Mouse (Mus musculus) layer of hippocampus, adult 9-11 months (tissue): Measurements from ENCODE around the gene Gm49380.
"Not testable (repeated sequence)": the region's sequence is repeated elsewhere in the genome, so short reads cannot be mapped to it uniquely, and the experiment has no call there.

Experiments
- DNase-seq: peaks from one replicate; pipeline ENCODE4 v3.0.0; 2022

Gene Gm49380

DNA sequence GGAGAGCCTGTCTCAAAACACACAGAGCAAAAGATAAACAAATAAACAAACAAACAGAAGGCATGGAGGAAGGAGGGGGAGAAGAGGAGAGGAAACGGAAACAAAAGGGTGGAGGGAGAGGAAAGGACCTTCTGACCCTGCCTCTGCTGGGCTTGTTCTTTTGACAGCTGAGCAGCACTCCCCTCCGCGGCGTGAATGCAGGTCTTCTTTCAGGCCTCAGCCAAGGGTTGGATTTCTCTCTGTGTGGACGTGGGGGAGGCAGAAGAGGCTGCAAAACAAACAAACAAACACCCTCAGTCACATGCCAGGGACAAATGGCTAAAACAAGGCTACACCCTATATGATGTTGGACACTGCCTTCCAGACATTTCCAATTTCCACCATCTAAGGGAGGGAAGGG is 11.7 kb upstream of the Gm49380 start:
- DNase-seq: no peak

DNA sequence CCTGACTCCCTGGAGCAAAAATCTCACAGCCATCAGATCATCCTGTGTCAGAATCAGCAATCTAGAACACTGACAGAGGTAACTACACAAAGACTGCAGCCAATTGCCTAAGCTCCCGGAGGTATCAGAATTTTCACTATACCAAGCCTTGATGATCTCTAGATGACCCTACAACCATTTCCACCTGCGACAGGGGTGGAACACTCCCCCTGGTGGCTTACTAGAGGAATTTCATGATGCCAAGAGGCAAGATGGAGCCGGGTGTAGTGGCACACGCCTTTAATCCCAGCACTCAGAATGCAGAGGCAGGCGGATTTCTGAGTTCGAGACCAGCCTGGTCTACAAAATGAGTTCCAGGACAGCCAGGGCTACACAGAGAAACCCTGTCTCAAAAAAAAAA is 11.0 kb upstream of the Gm49380 start:
- DNase-seq: no peak

DNA sequence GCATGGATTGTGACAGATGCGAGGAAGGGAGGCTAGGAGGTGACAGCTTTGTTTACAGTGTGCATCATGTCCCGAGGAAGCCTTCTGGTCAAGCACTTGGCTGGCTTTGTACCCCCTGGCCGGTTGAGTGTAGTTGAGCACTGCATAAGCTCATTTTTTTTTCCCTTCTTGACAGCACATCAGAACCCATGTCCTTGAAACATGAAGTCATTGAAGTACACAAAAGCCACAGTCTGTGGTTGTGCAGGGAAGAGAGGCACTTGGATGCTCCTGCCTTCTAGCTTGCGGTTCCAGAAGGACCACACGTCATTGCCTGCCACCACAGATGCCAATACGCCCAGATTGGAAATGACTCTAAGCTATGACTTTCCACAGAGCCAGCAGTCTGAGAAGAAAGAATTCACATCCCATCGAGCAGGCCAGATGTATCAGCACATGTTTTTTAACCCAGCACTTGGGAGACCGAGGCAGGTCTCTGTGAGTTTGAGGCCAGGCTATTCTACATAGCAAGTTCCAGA is 6.7 kb upstream of the Gm49380 start:
- DNase-seq: no peak

DNA sequence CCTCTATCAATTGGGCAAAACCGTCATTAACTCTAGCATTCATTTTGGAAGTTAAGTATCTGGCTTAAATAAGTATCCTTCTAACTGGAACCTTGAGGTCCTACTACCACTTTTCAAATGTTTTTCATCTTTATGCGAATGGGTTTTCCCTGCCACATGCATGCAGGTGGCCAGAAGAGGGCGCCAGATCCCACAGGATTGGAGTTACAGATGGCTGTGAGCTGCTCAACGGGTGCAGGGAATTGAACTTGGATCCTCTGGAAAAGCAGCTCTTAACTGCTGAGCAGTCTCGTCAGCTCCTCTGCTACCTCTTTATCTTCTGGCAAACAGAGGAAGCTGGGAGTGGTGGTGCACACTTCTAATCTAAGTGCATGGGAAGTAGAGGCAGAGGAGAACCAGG is 5.7 kb upstream of the Gm49380 start:
- no peak for DNase-seq

DNA sequence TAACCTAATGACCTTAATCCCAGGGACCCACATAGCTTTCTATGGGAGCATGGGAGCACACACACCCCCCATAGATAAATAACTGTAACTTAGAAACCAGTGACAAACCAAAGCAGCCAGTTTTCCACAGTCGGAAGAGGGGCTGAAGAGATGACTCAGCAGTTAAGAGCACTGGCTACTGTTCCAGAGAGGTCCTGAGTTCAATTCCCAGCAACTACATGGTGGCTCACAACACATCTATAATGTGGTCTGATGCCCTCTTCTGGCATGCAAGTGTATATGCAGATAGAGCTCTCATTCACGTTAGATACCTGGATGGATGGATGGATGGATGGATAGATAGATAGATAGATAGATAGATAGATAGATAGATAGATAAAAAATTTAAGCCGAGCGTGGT is 2.9 kb upstream of the Gm49380 start:
- DNase-seq: no peak

DNA sequence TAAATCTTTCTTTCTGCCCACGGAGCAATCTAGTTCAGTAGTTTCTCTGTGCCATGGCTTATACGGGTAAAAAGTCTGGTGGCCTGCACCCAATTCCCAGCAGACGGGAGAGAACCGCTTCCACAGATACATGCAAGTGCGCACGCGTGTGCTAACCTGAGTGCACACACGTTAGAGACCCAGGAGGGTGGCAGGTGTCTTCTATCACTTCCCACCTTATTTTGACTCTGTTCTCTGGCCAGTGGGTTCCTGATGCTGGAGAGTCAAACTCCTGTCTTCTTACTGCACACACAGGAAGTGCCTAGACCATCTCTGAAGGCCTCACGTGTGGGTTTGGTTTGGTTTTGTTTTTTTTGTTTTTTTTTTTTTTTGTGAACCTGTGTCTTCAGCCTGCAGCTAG is 2.3 kb upstream of the Gm49380 start:
- DNase-seq: no peak

DNA sequence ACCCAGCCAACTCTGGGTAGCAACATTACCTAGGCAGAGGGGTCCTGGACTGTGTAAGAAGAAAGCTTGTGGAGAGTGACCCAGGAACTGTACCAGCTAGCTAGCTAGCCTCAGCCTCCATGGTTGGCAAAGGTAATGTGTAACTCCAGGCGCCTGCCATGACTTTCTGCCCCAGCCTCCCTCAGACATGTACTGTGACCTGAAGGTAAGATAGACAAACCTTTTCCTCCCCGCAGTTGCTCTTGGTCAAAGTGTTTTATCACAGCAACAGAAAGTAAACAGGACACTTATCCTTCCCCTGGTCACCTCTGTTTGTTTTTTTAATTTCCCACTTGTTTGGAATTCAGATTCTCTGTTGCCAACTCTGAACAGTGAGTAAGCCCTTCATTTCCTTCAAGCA is 1.2 kb upstream of the Gm49380 start:
- DNase-seq: no peak

DNA sequence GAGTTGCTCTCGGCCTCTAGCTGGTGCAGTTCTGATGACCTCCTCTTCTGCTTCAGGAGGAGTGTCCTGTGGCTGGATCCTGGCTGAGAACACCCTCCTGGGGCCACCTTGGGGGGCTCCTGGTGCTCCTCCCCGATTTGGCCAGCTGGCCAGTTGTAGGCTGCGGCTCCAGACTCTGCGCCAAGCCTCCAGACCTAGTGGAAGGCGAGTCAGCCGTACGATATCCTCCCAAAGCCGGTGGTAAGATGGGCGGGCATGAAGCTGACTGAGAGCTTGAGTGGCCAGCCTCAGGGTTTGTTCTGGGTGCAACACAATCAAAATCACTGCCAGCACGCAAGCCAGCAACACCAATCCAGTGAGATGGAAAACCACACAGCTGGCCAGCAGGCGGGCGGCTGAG is 1.4 kb downstream of the Gm49380 start:
- DNase-seq: not testable (repeated sequence)

DNA sequence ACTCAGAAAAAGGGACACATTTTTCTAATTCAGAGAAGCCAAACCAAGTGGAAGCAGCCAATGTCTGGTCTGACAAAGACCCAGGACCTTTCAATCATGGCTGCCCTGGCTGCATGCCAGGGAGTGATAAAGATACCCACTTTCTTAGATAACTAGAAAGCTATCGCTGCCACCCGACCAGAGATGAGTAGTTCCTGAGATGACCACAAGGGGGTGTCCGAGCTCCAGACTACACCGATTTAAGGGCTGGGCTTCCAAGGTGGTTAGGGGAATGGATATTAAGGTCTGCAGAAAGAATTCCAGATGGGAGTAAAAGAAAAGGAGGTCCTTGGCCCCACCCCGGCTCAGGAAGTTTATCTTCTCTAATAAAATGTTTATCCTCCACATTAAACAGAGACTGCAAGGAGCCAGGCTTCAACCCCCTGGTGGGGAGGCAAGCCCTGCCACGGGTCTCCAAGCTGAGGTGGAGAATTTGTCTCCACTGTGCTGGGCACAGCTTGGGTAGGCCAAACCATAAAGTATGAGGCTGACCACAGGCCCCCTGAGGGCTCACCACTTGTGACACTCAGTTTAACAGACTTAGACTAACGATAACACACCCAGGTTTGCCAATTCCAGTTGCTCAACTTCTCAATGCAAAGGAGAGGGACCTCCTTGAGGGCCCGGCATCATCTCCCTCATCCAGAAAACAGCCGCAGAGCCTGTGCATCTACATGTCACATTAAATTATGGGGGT is 3.8 kb downstream of the Gm49380 start:
- DNase-seq: peak; percentile 67

DNA sequence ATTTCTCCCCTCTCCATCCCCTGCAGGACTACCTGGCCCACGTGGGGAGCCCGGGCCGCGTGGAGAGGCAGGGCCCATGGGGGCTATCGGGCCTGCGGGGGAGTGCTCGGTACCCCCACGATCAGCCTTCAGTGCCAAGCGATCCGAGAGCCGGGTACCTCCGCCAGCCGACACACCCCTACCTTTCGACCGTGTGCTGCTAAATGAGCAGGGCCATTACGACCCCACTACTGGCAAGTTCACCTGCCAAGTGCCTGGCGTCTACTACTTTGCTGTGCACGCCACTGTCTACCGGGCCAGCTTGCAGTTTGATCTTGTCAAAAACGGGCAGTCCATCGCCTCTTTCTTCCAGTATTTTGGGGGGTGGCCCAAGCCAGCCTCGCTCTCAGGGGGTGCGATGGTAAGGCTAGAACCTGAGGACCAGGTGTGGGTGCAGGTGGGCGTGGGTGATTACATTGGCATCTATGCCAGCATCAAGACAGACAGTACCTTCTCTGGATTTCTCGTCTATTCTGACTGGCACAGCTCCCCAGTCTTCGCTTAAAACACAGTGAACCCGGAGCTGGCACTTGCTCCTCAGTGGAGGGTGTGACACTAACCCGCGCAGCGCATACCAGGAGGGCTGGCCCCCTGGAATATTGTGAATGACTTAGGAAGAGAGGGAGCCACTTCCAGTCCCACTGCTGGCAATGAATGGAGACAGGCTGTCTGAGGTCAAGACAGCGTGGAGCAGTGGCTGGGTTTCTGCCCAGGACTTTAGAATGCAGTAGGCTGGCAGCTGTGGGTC is 4.8 kb downstream of the Gm49380 start:
- no peak for DNase-seq

DNA sequence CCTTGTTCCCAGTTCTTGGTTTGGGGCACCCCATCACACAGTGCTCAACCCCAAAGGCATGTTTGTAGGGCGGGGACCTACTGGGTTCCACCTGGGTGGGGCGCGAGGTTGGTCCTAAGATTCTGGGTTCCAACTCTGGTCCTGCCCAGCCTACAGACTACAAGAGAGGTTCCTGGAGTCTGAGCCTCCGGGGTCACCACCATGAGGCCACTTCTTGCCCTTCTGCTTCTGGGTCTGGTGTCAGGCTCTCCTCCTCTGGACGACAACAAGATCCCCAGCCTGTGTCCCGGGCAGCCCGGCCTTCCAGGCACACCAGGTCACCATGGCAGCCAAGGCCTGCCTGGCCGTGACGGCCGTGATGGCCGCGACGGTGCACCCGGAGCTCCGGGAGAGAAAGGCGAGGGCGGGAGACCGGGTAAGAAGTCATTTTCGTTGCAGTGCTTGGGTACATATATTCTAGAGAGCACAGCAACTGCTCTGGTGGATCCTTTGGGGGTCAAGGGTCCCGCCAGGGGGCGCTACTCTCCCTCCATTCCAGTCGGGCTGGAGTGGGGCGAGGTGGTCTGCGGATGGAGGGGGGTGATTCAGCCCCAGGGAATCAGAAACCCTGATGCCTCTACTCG is 5.6 kb downstream of the Gm49380 start:
- DNase-seq: no peak

DNA sequence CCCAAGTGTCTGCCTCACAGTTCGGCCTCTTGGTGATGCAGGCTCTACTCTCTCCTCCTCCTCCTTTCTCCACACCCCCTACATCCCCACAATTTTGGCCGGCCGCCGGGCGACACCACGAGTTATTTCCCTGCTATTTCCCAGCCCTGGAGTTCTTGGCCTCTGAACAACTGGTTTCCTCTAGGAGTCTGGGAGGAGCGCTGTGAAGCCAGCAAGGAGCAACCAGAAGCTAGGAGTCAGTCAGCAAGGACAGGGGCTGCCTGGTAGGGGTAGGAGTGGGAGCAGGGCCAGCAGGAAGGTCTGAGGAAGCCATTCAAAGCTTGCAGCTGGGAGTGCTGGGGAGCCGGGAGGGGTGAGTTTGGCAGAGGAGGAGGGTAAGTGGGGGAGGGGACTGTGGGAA is 6.2 kb downstream of the Gm49380 start, which contains the start of gene C1qtnf5:
Gene C1qtnf5, plus strand, starts transcription at position 136 of the 400 bp plus-strand sequence.
- peak; percentile 82 for DNase-seq

DNA sequence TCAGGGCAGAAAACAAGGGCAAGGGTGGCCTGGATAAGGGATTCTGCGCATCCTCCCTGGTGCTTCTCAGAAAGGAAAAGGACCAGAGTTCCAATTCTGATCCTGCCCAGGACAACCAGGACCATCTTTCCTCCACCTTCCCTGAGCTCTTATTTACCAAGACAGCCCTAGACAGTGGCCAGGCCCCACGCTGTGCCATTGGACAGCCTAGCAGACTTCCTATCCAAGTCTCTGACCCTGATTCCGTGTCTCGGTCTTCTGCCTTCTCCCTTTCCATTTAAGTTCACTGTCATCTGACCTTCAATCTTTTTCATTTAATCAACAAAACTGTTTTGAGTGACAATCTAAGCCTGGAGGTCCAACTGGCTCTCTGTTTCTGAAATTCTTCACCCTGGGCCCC is 6.7 kb downstream of the Gm49380 start:
- DNase-seq: no peak

DNA sequence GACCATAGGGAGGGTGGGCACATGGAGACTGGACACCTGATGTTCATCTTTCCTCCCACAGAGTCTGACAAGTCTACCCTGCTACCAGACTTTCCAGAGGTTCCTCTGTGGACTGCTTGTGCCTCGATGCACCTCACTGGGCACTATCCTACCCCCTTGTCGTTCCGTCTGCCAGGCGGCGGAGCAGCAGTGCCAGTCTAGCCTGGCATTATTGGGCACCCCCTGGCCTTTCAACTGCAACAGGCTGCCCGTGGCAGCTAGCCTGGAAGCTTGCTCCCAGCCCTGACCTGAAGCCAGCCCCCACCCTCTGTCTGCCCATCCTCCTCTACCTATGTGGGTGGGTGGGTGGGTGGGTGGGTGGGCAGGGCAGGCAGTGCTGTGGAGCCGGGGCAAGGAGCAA is 7.1 kb downstream of the Gm49380 start:
- DNase-seq: no peak

DNA sequence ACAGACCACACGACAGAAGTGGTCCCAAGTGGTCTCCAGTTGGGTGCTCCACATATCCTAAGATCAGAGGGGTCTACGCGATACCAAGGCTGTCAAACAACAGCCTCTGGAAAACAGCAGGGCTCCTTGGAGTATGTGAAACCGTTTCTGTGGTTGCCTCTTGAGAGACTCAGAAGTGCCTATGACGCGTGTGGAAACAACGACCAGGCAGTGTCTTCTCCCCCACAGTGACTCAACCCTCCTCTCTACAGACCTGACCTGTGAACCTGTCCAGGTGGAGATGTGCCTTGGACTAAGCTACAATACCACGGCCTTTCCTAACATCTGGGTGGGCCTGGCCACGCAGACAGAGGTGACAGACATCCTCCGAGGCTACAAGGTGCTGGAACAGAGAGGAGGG is 7.5 kb downstream of the Gm49380 start:
- DNase-seq: no peak

DNA sequence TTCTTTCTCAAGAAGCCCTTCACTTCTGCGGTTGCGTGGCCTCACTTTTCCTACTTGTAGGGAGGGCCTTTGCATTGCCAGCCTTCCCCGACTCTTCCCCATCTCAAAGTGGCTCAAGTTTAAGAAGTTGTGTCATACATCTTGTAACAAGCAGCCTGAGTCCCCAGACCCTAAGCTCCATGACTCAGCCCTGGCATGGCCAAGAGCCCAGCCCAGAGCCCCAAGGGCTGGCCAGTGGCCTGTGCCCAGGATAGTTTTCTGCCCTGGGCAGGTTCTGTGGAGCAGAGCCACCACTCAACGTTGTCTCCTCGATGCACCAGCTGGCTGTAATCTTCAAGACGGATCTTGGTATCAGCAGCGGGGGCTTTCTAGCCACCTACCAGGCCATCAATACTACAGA is 8.4 kb downstream of the Gm49380 start:
- no peak for DNase-seq

DNA sequence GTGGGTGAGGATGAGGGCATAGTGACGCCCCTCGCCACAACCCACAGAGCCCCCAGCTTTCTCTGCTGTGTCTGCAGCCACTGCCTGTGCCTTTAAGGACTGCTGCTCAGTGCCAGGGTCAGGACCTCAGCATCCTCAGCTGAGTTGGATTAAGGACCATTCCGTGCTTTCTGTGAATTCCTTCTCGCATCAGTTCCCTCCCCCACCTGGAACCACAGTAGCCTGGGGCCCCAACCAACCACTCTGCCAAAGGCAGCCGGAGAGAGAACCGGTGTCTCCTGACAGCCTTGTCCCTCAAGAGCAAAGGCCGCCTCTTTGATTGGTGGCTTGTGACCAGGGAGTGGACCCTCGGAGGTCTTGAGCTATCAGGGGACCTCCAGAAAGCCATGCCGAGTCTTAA is 11.8 kb downstream of the Gm49380 start, which contains the start of gene Mfrp:
Gene Mfrp, plus strand, starts transcription at position 240 of the 400 bp plus-strand sequence.
- no peak for DNase-seq

DNA sequence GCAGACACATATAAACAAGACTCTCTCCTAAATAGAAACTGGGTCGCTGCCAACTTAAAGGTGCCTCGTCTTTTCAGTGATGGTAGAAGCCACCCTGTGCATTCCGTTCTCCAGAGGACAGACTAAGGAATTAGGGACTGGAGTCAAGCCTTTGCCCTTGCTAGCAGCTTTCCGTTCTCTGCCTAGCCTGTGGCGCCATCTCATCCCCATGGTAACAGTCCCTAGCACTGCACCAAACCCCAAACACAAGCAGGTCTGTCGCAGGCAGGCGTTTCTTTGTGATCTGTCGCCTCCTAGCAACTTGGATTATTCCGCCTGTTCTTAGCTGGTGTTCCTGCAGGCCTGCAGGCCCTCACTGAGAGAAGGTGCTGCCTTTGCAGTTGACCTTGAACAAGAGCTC is 16.8 kb downstream of the Gm49380 start:
- DNase-seq: peak; percentile 79

DNA sequence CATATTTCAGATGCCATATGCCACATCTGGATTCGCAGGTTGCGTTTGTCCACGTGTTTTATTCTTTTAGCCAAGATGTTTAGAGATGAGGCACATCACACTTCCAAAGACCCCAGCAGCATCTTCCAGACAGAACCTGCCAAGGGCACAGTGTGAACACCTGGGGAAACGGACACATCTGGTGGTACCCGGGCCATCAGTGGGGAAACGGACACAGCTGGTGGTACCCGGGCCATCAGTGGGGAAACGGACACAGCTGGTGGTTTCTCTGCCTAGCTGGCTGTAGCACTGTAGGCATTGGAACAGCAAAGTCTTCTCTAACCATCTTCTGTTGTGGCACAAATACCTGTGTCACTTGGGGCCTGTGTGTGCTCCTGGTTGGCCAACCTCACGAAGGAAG is 17.5 kb downstream of the Gm49380 start:
- no peak for DNase-seq

DNA sequence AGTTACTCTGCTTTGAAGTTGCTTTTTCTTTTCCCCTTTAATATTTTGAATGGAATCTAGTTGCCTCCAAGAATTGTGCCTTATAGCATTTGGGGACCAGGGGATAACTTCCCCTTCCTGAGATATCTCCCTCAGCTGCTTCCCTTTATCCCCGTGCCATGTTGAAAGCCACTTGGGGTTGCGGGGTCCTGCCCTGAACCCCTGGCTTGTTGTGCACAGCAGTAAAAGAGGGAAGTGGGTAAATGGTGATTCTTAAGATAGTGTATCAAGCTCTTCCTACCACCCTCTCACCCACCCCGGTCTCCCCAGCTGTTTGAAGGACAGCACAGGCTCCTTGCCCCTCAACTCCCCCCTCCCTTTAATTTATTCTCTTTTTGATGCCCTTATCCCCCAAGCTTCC is 18.6 kb downstream of the Gm49380 start:
- DNase-seq: no peak

DNA sequence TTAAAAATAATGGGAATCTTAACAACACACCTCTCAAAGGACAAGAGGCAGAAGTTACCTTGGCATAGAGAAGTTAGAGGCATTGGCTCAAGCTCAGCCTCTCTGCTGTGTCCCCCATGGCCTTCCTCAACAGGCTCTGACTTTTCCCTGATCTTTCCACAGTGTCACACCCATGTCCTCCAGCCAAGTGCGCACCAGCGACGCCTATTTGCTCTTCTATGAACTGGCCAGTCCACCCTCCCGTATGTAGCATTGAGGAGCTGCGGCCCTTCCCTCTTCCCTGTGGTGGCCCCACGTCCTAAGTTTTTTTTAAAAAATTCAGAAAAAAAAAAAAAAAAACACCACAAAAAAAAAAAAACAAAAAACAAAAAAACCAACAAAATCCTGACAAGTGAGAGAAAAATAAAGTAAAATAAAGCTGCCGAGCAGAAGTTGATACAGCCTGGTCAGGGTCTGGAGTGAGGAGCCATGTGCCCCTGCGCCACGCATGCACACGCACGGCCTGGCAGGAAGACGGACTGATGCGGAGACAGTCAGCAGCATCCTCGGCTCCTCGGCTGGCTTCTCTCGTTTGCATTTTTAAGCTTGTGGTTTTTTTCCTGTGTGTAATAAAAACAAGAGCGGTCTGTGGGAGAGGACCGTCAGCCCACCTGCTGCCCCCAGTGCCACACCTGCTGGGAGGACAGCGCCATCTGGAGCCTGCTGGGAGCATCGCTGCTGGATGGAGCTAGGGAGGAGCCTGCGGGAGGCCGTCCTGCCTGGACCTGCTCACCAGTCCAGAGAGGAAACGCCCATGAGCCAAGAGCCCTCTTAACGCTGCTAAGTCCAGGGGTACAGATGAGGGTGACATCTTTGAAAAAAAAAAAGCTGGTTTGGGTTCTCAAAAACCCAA is 19.4 kb downstream of the Gm49380 start:
- peak; percentile 84 for DNase-seq

DNA sequence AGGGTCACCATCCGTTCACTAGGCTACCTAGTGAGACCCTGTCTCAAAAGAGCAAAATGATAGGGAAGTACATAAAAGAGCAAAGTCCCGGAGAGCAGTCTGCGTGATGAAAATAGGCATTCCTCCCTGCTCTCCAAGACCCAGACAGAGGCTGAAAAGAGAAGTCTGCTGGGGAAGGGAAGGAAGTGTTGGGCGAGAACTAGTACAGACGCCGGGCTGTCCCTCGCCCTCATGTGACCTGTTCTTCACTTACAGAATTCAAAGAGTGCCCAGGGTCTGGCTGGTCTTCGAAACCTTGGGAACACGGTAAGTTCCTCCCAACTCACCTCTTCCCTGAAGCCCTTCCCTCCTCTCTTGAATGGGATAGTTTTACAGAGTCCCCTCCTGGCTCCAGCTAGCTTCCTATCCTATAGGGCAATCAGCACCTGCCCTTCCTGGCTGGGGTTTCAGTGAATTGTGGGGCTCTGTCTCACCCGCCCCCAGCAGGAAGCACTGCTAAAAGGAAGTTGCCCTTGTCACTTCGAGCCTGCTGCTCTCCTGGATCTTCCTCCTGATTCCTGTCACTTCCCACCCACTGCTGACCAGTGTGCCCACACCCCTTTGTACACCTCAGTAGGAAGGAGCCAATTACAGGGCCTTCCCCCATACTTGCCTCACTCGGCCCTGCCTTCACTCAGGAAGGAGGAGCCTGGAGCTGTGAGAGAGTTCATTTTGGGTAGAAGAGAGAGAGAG is 24.3 kb downstream of the Gm49380 start:
- peak; percentile 81 for DNase-seq
